Mouse (Mus musculus) cortical plate, adult 2 months (tissue): ENCODE data around the gene Pla2g15. TPM values are rescaled to one million over a fixed set of nuclear protein-coding genes. Genes with fewer than 3 reads are reported as not detected.

Experiments used
- H3K27ac ChIP-seq: fragments of 200-500 bp; 2 replicates; pipeline ENCODE4 v1.5.1; 2012; ENCODE audit warnings: low read length, control low read depth, inconsistent platforms; ENCODE audit not compliant: insufficient read depth
- H3K4me1 ChIP-seq: fragments of 200-500 bp; 2 replicates; pipeline ENCODE4 v1.6.1; 2011; ENCODE audit warnings: low read length; ENCODE audit not compliant: control insufficient read depth, insufficient read depth
- H3K4me3 ChIP-seq: fragments of 200-500 bp; 2 replicates; pipeline ENCODE4 v1.5.1; 2011; ENCODE audit warnings: mild to moderate bottlenecking, low read length, control low read depth; ENCODE audit not compliant: insufficient read depth
- CTCF ChIP-seq: fragments of 200-500 bp; IDR thresholded peaks from 2 replicates; pipeline ENCODE4 v1.5.1; 2011; ENCODE audit warnings: mild to moderate bottlenecking, control low read depth, low read length; ENCODE audit not compliant: insufficient read depth; ENCODE audit errors: extremely low read depth
- POLR2A ChIP-seq: fragments of 200-500 bp; IDR thresholded peaks from 2 replicates; pipeline ENCODE4 v1.6.1; 2011; ENCODE audit warnings: mild to moderate bottlenecking, low read length, control low read depth; ENCODE audit not compliant: insufficient read depth; ENCODE audit errors: extremely low read depth
- polyA plus RNA-seq: library from polyadenylated mRNA; depleted of rRNA; stranded (reverse); fragments of >200 nt; gene quantifications from 2 replicates; pipeline ENCODE4 v1.2.3, GENCODE M21; 2012

Gene Pla2g15
- polyA plus RNA-seq, 1 experiment, result 19.9 TPM

DNA sequence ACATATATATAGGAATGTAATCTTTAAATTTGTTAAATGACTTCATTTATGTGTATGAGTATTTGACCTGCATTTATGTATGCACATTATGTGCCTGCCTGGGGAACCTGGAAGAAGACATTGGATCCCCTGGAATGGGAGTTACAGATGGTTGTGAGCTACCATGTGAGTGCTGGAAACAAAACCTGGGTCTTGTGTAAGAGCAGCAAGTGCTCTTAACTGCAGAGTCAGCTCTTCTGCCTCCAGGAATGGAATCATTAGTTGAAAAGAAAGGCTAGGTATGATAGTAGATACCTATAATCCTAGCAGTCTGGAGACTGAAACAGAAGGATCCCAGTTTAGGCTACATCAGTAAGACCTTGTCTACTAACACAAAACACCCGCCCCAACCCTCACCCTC lies 24.1 kb upstream of the Pla2g15 start:
- H3K27ac ChIP-seq, result no peak overlapping the region
- no peak for TF ChIP-seq POLR2A
- no peak for TF ChIP-seq CTCF
- no peaks in the 10 kb centered on the region; the same call in 1 of the 2 replicates for H3K4me1 ChIP-seq
- no peak overlapping the region for H3K4me3 ChIP-seq

DNA sequence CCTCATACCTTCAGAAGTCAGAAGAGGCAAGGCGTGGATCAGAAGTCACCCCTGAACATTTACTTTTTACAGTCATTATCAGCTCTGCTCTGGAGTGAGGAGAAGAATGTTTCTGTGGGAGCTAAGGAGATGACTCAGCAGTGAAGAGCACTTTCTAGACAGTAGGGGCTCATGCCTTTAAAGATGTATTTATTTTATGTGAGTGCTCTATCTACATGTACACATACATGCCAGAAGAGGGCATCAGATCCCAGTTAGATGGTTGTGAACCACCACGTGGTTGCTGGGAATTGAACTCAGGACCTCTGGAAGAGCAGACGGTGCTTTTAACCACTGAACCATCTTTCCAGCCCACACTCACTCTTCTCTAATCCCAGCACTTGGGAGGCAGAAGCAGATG lies 23.1 kb upstream of the Pla2g15 start:
- no peak overlapping the region for H3K27ac ChIP-seq
- no peak overlapping the region for H3K4me3 ChIP-seq
- TF ChIP-seq POLR2A (no peak), CTCF (no peak)
- H3K4me1 ChIP-seq, result no peaks in the 10 kb centered on the region; the same call in 1 of the 2 replicates

DNA sequence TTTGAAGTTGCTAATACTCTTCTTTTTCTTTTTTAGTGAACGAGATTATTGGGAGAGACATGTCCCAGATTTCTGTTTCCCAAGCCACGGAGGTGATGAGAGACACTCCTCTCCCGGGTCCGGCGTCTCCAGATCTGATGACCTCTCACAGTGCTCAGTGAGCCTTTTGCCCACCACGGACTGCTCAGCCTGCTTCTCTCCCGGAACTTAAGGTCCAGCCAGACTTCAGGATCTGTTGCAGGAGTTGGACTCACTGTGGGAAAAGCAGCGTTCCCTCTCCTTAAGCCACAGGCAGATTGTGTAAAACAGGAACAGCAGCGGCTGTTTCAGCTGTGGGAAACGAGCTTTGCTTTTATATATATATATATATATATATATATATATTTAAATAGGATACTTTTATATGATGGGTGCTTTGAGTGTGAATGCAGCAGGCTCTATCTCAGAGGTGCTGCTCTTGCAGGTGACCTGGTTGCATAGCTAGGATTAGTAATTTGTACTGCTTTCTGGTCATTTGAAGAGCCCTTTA lies 22.3 kb upstream of the Pla2g15 start:
- Histone ChIP-seq H3K4me1 (no peaks in the 10 kb centered on the region; the same call in 1 of the 2 replicates), H3K27ac (no peak overlapping the region), H3K4me3 (no peak overlapping the region)
- TF ChIP-seq CTCF (no peak), POLR2A (no peak)

DNA sequence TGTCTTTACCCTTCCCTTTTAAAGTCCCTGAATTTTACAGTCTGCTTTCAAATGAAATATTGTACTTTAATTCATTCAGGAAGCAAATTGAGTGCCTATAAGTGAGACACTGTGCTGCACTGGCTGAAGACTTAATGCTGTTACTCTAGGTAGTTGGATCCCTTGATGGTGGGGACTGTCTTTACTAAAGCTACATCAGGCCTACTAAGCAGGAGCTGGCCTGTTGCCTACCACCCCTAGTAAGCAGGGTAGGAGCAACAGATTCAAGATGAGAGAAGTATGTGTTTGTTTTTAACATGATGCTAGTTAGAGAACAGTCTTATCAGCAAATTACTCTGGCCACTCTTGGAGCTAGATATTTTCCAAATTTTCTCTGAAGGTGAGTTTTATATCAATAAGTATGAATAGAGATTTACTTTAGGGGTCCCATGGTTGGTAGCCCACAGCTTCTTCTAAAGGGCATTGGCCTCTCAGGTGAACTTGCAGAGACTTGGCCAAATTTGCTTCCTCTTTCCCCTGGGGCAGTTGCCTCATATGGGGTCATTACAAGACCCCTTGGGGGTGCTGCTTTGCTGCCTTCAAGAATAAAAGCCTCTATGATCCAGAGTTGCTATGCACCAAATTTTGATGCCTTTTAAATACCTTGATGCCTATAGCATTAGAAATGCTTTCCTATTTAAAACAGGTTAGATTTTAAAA lies 20.8 kb upstream of the Pla2g15 start:
- TF ChIP-seq POLR2A, result no peak
- TF ChIP-seq CTCF, result no peak
- Histone ChIP-seq H3K4me3 (no peak overlapping the region), H3K27ac (no peak overlapping the region), H3K4me1 (no peaks in the 10 kb centered on the region; the same call in 1 of the 2 replicates)

DNA sequence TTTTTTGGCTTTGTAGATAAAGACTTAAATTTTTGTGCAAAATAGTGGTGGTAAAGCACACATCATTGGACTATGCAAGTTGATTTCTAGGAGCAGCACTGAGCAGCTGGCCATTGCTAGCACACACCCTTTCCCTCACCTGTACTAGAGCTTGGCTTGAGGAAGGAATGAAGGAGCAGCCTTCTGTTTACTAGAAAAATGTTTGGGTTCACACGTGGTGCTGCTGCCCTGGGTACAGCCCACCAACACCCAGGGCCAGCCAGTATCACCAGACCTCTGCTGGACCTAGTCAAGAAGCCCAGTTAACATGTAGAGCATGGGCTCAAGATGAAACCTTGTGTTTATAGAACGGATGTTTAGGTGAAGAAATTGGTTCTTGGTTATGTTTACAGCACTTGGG lies 20.2 kb upstream of the Pla2g15 start:
- H3K4me1 ChIP-seq, result no peaks in the 10 kb centered on the region; the same call in 1 of the 2 replicates
- H3K4me3 ChIP-seq, result no peak overlapping the region
- no peak for TF ChIP-seq CTCF
- TF ChIP-seq POLR2A, result no peak
- H3K27ac ChIP-seq, result no peak overlapping the region

DNA sequence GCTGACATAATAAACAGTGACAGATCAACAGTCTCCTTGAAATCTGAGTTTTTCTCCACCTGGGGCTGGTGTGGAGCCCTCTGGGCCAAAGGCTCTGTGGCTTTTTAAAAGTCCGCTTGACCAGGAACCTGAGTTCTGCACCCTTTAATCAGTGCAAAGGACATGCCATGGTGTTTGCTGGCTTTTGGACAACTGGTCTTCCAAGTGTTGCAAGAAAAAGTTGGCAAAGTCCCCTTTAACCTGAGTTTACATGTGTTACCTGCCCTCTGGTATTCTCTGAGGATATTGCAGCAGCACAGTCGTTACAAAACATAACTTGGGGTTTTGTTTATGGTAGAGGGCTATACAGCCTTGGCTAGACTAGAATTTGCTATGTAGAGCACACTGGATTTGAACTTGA lies 19.7 kb upstream of the Pla2g15 start:
- Histone ChIP-seq H3K4me3 (no peak overlapping the region), H3K4me1 (no peaks in the 10 kb centered on the region; the same call in 1 of the 2 replicates), H3K27ac (no peak overlapping the region)
- no peak for TF ChIP-seq CTCF
- TF ChIP-seq POLR2A, result no peak

DNA sequence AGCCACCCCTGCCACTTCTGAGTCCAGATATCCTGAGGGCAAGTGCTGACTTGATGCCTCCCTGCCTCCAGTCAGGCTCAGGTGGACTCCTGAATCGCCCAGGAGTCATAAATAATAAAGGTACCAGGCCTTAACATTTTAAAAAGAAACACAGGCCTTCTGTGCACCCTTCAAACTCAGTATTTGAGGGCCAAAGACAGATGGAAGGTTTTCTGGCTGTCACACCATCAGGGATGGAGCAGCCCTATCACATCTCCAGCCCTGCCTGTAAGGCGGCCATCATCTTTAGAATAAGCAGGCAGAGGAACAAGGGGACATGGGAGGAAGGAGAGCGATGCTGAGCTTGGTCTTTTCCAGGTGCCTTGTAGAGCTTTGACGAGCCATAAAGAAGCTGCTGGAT lies 19.2 kb upstream of the Pla2g15 start:
- H3K4me1 ChIP-seq, result no peaks in the 10 kb centered on the region
- H3K27ac ChIP-seq, result no peak overlapping the region
- TF ChIP-seq POLR2A, result no peak
- no peak overlapping the region for H3K4me3 ChIP-seq

DNA sequence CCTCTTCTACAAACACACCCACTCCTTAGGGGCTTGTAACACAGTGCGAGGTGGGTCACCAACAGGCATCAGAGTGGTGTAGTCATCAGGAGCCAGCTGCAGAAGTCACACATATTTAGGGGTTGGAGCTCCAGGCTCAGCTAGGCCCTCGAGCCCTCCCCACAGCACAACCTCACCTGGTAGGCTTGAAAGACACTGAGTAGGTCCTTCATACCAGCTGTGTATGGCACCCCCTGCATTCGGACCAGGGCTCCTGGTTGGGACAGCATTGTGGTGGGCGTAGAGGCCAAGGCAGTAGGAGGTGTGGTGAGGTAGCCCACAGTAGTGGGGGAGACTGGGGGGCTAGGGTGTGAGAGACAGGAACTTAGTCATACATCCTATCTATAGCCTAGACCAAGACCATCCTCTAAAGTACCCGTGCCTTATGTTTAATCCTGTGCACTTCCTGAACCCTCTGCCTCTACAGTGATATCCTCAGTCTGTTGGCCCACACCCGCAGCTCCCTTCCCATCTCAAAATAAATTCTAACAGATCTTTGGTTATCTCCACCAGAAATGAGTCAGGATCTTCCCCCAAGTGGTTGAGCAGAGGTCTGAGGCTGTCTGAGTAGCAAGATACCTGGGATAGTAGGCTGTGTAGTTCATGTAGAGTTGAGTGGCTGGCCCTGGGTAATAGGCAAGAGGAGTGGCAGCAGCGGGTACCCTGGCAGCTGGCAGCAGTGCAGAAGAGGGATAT lies 18.5 kb upstream of the Pla2g15 start:
- Histone ChIP-seq H3K4me3 (no peak overlapping the region), H3K4me1 (no peaks in the 10 kb centered on the region), H3K27ac (no peak overlapping the region)
- TF ChIP-seq CTCF, result no peak
- no peak for TF ChIP-seq POLR2A

DNA sequence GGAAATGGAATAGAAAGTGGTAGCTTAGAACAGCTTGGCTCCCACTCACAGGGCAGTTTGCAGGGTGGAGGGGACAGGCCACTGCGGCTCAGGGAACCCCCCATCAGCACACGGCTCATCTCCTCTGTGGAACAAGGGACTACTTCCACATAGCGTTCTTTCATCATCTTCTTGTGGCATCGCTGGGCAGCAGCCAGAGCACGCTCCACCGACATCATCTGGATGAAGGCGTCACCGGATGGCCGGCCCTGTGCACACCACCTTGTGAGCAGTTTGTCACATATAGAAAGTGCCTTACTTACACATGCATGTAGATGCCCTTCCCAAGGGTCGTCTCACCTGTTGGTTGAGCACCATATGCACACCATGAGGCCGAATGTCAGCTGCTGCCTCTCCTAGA lies 17.8 kb upstream of the Pla2g15 start:
- Histone ChIP-seq H3K4me3 (no peak overlapping the region), H3K27ac (no peak overlapping the region), H3K4me1 (no peaks in the 10 kb centered on the region)
- TF ChIP-seq CTCF (no peak), POLR2A (no peak)

DNA sequence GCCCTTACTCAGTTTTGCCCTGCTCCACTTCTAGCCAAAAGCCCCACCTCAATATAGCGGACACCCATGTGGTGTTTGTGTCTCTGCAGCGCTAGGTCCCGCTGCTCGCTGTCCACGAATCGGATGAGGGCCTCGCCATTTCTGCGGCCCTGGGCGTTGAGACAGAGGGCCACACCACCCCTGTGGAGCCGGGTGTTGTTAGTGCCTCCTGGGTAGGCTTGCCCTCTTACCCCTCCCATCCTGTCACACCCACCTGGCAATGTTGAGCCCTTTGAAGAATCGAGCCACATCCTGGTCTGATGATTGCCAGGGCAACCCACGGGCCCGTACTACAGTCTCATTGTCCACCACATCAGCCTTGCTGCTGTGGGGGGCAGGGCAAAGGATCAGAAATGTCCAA lies 16.7 kb upstream of the Pla2g15 start:
- TF ChIP-seq POLR2A (no peak), CTCF (no peak)
- Histone ChIP-seq H3K4me1 (no peaks in the 10 kb centered on the region), H3K4me3 (no peak overlapping the region), H3K27ac (no peak overlapping the region)
